Mouse (Mus musculus): ENCODE measurements at regions not wholly inside any gene's neighbourhood (a gene's known extent, or its start where the extent isn't known, plus 50 kb on each side); places are given as distances from the start of the nearest gene placed in this dataset.
"Not testable (repeated sequence)": the region's sequence is repeated elsewhere in the genome, so short reads cannot be mapped to it uniquely, and the experiment has no call there.

- H3K27ac ChIP-seq (ENCODE audit: insufficient read depth, low read length) = no peak overlapping the region
- TF ChIP-seq POLR2A (IDR thresholded peaks at IDR 0.05; ENCODE audit: low read depth, low read length) (no peak), CTCF (IDR thresholded peaks at IDR 0.05; ENCODE audit: borderline replicate concordance, insufficient read depth, low read length) (no peak)
- no peak overlapping the region for H3K4me3 ChIP-seq (ENCODE audit: insufficient read depth, low read length)
- no peaks in the 10 kb centered on the region for H3K4me1 ChIP-seq (ENCODE audit: control insufficient read depth, insufficient read depth, low read length)
Measured at GRCm38 (mm10) chr13:12677372-12677771, 111.7 kb downstream of the Ero1lb start.

- not testable (repeated sequence) for H3K4me1 ChIP-seq (ENCODE audit: control insufficient read depth, insufficient read depth, low read length); H3K27ac ChIP-seq (ENCODE audit: insufficient read depth, low read length); H3K4me3 ChIP-seq (ENCODE audit: insufficient read depth, low read length)
Measured at GRCm38 (mm10) chr13:12671011-12671410, 105.3 kb downstream of the Ero1lb start.

DNA sequence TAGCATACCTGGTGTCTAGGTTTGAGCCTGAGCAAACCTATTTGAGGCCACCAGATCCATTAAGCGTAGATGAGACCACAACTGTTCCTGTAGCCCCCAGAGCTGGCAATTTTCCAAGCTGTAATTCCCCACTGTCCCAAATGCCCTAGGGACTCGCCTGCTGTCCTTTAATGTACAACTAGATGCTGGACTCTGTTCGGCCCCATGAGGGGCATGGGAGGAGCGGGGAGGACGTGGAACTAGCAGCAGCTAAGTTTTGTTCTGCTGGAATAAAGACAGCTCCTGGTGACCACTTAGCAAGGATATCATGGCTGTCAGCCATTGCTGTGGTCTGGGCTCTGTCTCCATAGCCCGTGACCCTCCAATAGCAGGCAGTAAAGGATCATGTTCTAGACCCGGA is 103.1 kb downstream of the Ero1lb start:
- H3K27ac ChIP-seq (ENCODE audit: insufficient read depth, low read length); H3K4me3 ChIP-seq (ENCODE audit: insufficient read depth, low read length); H3K4me1 ChIP-seq (ENCODE audit: control insufficient read depth, insufficient read depth, low read length): not testable (repeated sequence)

GRCm38 (mm10) chr13:12667727-12668665 is 102.3 kb downstream of the Ero1lb start:
- H3K27ac ChIP-seq (ENCODE audit: insufficient read depth, low read length); H3K4me1 ChIP-seq (ENCODE audit: control insufficient read depth, insufficient read depth, low read length); H3K4me3 ChIP-seq (ENCODE audit: insufficient read depth, low read length): not testable (repeated sequence)

- not testable (repeated sequence) for H3K27ac ChIP-seq (ENCODE audit: insufficient read depth, low read length); H3K4me3 ChIP-seq (ENCODE audit: insufficient read depth, low read length); H3K4me1 ChIP-seq (ENCODE audit: control insufficient read depth, insufficient read depth, low read length)
Measured at GRCm38 (mm10) chr13:12666050-12666449, 100.4 kb downstream of the Ero1lb start.
